Mouse (Mus musculus) thymus, postnatal 10 days (tissue): Measurements from ENCODE around the gene Fbxw4.
A peak's percentile ranks its signal among the peaks of the same experiment; 100 is the strongest.
"Not testable (repeated sequence)": the region's sequence is repeated elsewhere in the genome, so short reads cannot be mapped to it uniquely, and the experiment has no call there.

Source experiments
- DNase-seq, 2 experiments: peaks; one replicate each; pipeline ENCODE4 v3.0.0; 2021; ENCODE audit warnings: low spot score in 2 of 2

Gene Fbxw4

GRCm38 (mm10) chr19:45656810-45657595, 3.1 kb downstream of the Fbxw4 start:
- DNase-seq: no peak

GRCm38 (mm10) chr19:45655870-45656269, 4.2 kb downstream of the Fbxw4 start:
- no peak for DNase-seq

DNA sequence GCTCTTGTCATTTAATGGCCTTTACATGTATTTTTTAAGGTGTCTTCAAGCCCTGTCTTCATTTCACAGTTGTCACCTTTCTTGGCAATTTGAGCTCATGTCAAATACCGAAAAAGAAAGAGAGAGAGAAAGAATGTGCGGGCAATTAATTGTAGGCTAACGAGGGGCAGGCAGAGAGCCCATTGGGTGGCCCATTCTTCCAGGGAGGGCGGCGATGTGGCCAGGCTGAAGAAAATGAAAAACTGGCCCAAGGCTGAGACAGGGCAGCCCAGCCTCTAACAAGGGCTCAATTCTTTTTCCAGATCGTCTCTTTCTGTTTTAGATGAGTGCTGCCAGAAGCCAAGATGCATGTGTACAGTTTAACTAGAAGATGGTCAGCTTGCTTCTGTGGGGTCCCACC, 6.1 kb downstream of the Fbxw4 start:
- no peak for DNase-seq

DNA sequence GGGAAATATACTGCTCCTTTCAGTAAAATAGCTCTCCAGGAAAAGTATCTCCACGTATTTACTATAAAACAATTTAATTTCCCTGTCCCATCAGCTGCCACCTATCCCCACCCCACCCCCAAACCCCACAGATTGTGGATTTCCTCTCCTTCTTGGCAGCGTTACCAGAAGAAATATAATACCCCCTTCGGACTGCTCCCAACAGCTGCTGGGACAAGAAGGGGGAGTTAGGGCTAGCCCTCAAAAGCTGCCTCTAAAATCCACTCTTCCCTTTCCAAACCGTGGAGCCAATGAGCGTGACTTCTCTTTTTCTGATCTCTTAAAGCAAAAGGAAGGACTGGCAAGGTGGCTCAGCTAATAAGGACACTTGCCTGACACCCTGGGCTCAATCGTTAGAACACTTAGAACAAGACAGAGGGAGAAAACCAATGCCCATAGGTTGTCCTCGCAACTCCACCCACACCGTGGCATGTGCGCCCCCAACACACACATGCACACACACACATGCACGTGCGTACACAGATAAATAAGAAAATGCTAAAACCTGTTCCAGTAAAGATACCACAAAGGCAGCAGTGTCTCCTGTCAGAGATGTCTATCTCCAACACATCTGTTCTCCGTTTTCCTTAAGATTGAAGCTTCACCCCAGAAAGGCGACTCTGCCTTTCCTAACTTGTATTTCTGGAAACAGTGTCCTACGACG, 7.7 kb downstream of the Fbxw4 start:
- DNase-seq: peak; percentile 32 to 37

- DNase-seq: no peak
Observed at GRCm38 (mm10) chr19:45651524-45651923, 8.6 kb downstream of the Fbxw4 start.

DNA sequence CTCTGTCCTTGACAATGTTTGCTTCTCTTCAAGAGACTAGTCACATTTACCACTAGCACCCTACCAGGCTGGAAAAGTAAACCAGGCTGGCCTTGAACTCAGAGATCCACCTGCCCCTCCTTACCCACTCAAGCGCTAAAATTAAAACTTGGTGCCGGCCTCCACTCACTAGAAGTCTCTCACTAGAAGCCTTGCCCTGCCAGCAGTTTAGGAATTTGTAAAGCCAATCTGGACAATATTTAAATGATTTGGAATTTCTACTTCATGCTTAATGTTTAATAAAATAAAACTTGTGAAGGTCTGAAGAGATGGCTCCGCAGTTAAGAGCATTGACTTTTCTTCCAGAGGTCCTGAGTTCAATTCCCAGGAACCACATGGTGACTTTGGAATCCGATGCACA, 10.3 kb downstream of the Fbxw4 start:
- DNase-seq: no peak

DNA sequence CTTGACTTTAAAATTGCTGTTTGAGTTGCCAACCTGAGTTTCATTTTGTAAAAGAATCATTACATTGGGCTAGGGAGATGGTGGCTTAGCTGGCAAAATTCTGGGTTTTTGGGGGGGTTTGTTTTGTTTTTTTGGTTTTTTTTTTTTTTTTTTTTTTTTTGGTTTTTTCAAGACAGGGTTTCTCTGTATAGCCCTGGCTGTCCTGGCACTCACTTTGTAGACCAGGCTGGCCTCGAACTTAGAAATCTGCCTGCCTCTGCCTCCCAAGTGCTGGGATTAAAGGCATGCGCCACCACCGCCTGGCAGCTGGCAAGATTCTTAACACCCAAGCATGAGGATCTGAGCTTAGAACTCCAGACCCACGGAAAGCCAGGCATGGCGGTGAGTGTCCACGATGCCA, 11.6 kb downstream of the Fbxw4 start:
- not testable (repeated sequence) for DNase-seq

GRCm38 (mm10) chr19:45646866-45647265, 13.2 kb downstream of the Fbxw4 start:
- DNase-seq: no peak

DNA sequence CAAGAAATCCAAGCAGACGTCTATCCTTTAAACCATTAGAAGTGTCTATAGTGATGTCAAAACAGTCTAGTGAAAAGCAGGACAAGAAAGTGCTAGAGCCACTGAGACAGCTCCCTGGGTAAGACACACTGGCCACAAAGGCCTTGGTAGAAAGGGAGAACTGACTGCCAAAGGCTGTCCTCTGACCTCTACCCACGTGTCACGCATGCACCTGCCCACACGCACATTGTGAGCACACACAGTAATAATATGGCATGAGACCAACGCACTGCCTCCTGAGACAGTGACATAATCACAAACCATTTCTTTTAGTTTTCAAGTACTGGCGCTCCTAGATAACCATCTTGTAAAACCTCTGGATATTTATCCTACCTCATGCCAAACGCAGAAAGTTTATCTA, 19.4 kb downstream of the Fbxw4 start:
- DNase-seq: no peak

- DNase-seq: no peak
Observed at GRCm38 (mm10) chr19:45635960-45636359, 24.2 kb downstream of the Fbxw4 start.

DNA sequence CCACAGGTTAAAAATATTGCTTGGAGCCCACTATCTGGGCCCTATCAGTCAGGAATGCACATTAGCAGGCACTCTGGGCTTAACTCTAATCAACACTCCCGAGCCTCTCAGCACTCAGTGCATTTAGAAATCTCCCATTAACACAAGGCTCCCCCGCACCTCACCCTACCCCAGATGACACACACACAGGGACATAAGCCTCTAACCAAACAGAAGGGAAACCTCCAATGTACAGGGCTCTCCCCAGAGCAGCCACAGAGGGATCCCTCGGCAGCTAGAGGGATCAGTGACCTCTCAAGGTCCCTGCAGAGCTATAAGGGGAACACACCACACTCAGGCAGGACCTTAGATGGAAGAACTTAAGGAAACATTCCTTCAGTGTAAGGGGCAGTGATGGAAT, 28.5 kb downstream of the Fbxw4 start:
- DNase-seq: no peak

- DNase-seq: peak; percentile 66 to 71
Observed at GRCm38 (mm10) chr19:45630953-45631352, 29.2 kb downstream of the Fbxw4 start.

GRCm38 (mm10) chr19:45629219-45629618, 30.9 kb downstream of the Fbxw4 start:
- peak in 1 of 2 experiments; percentile 57 for DNase-seq

DNA sequence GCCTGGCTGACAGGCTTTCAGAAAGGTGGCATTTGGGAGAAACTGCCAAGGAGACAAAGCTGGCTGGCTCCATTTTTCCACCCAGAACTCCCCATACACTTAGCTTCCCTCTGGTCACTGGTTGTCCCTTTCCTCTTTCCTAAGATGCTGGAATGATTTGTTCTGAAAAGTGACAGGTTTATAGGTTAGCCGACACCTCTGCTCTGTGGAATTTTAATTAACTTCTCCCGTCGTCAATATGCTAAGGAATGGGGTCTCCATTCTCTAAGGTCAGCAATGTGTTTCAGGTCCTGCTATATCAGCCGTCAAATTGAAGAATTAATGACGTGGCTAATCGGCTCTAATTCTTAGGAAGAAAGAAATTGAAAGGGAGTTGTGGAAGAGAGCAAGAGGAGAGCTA, 31.5 kb downstream of the Fbxw4 start:
- no peak for DNase-seq

DNA sequence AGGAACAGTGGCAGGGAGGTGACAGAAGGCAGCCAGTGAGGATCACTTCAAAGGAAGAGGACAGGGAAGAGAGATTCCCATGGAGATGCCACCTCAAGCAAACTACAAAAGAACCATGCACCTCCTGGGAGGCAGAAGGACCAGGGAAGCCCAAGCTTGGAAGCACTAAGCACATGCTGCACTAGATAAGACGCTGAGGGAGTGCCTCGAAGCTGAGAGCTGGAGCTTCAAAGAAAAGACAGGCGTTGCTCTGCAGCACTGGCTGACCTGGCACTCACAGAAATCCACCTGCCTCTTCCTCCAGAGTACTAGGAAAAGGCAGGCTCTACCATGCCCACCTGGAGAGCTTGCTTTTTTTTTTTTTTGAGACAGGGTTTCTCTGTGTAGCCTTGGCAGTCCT, 33.1 kb downstream of the Fbxw4 start:
- DNase-seq: no peak

- DNase-seq: no peak
Observed at GRCm38 (mm10) chr19:45623710-45624109, 36.4 kb downstream of the Fbxw4 start.

DNA sequence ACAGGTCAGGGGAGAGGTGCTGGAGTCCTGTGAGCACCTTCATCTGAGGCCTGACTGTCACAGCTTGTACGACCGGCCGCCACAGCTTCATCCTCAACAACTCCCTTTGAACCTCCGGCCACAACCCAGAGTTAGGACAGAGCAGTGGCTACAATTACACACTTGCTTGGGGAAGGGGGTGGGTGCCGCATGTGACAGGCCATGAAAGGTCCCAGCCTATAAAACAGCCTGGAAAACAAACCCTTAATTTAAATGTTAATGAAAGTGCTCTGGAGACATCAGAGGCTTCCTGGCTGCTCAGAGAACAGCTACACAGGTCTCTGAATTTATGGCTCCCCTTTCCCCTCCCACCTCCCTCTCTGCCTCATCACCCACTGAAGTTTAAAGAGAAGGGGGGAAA, 38.0 kb downstream of the Fbxw4 start:
- DNase-seq: no peak

DNA sequence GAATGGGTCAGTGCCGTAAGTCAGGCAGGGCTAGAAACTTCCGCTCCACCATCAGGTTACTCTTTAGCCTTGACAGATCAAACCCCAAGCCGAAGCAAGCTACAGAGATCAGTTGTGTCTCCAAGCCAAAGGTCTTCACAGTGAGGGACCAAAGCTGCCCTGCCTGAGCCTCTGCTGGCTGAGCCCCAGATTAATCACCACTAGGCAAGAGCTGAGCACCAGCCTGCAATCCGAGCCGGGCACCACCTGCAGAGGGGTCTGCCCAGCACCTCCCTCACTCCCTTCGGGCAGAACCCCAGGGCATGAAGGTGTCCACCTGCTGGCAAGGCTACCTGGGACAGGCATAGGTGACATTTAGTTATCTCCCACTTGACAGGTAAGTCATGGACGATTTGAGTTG, 39.1 kb downstream of the Fbxw4 start:
- no peak for DNase-seq

- DNase-seq: no peak
Observed at GRCm38 (mm10) chr19:45619744-45620501, 40.2 kb downstream of the Fbxw4 start.

DNA sequence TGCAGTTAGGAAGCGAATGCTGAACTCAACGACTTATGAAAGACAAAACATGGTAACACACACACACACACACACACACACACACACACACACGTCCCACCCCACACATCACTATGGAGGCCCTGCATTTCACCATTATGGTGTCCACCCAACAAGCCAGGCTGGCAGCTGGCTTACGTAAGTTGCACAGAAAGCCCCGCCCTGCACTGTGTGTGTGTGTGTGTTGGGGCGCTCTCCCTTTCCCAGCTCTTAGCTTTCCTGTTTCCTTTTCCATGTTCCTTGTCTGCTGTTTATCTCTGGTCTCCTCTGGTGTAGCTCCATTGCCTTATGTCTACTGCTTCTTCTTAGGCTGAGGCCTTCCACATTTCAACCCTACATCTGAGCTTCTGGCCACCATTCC, 41.9 kb downstream of the Fbxw4 start:
- no peak for DNase-seq

DNA sequence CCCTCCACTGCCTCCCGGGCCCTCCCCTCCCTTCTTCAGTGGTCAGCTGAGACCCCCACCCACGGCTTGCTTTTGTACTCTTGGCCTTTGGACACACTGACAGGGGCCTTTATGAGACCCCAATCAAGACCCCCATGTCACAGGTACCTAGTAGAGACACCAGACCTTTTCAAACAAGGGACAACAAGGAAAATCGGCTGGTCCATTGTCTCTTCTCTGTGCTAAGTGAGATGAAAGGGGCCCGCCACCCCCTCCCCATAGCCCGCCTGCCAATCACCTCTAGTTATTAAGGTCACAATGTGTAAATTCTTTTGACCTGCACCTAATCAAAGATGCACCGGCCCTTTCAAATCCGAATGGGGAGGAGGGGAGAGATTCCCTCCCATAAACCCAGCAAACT, 43.4 kb downstream of the Fbxw4 start:
- no peak for DNase-seq

DNA sequence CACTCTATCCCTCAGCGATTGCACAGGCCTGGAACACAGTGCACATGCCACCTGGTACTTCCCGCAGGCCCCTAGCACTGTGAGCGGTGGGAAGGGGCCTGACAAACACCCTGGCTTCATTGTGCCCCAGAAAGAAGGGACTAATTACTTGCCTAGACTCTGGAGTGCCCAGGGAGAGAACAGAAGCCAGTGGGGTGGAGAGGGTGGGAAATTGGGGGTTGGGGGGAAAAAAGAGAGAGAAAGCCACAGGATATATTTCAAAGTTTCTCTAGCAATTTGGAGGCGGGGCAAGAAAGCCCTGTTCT, 43.9 kb downstream of the Fbxw4 start:
- DNase-seq: no peak
